Mouse (Mus musculus): ENCODE results near the gene Mob1b.
"Not testable (repeated sequence)": the region's sequence is repeated elsewhere in the genome, so short reads cannot be mapped to it uniquely, and the experiment has no call there.

The Mob1b gene

GRCm38 (mm10) chr5:88702041-88702440, 18.6 kb upstream of the Mob1b start:
- DNase-seq (ENCODE audit: low read depth, low spot score), result no peak

GRCm38 (mm10) chr5:88703551-88703950, 17.1 kb upstream of the Mob1b start:
- no peak for DNase-seq (ENCODE audit: low read depth, low spot score)

- peak; percentile 53 for DNase-seq (ENCODE audit: low read depth, low spot score)
Measured at GRCm38 (mm10) chr5:88711128-88711527, 9.5 kb upstream of the Mob1b start.

- DNase-seq (ENCODE audit: low read depth, low spot score), result peak; percentile 19
Measured at GRCm38 (mm10) chr5:88711618-88712224, 8.9 kb upstream of the Mob1b start.

GRCm38 (mm10) chr5:88712328-88712727, 8.3 kb upstream of the Mob1b start:
- no peak for DNase-seq (ENCODE audit: low read depth, low spot score)

GRCm38 (mm10) chr5:88716983-88717382, 3.7 kb upstream of the Mob1b start:
- no peak for DNase-seq (ENCODE audit: low read depth, low spot score)

GRCm38 (mm10) chr5:88721003-88721475, 384 bp downstream of the Mob1b start:
- no peak for DNase-seq (ENCODE audit: low read depth, low spot score)

GRCm38 (mm10) chr5:88721565-88722212, 1.0 kb downstream of the Mob1b start:
- DNase-seq (ENCODE audit: low read depth, low spot score), result no peak

- no peak for DNase-seq (ENCODE audit: low read depth, low spot score)
Measured at GRCm38 (mm10) chr5:88722213-88722600, 1.6 kb downstream of the Mob1b start.

GRCm38 (mm10) chr5:88724030-88724429, 3.4 kb downstream of the Mob1b start:
- no peak for DNase-seq (ENCODE audit: low read depth, low spot score)

- no peak for DNase-seq (ENCODE audit: low read depth, low spot score)
Measured at GRCm38 (mm10) chr5:88727593-88728144, 7.0 kb downstream of the Mob1b start.

- peak; percentile 40 for DNase-seq (ENCODE audit: low read depth, low spot score)
Measured at GRCm38 (mm10) chr5:88734786-88735185, 14.1 kb downstream of the Mob1b start.

- not testable (repeated sequence) for DNase-seq (ENCODE audit: low read depth, low spot score)
Measured at GRCm38 (mm10) chr5:88741065-88741464, 20.4 kb downstream of the Mob1b start.

GRCm38 (mm10) chr5:88747774-88748173, 27.1 kb downstream of the Mob1b start:
- no peak for DNase-seq (ENCODE audit: low read depth, low spot score)

GRCm38 (mm10) chr5:88753199-88753598, 32.5 kb downstream of the Mob1b start:
- no peak for DNase-seq (ENCODE audit: low read depth, low spot score)

- no peak for DNase-seq (ENCODE audit: low read depth, low spot score)
Measured at GRCm38 (mm10) chr5:88762611-88763010, 42.0 kb downstream of the Mob1b start.

GRCm38 (mm10) chr5:88764430-88764986, 43.9 kb downstream of the Mob1b start:
- no peak for DNase-seq (ENCODE audit: low read depth, low spot score)

GRCm38 (mm10) chr5:88764987-88765481, 44.4 kb downstream of the Mob1b start, which contains the start of gene Dck:
Gene Dck (plus strand): TSS chr5:88764996.
- peak; percentile 99 for DNase-seq (ENCODE audit: low read depth, low spot score)

GRCm38 (mm10) chr5:88765587-88765986, 44.9 kb downstream of the Mob1b start:
- no peak for DNase-seq (ENCODE audit: low read depth, low spot score)

- peak; percentile 22 for DNase-seq (ENCODE audit: low read depth, low spot score)
Measured at GRCm38 (mm10) chr5:88766121-88766520, 45.5 kb downstream of the Mob1b start.

GRCm38 (mm10) chr5:88766863-88767262, 46.2 kb downstream of the Mob1b start:
- no peak for DNase-seq (ENCODE audit: low read depth, low spot score)

- no peak for DNase-seq (ENCODE audit: low read depth, low spot score)
Measured at GRCm38 (mm10) chr5:88768201-88768600, 47.5 kb downstream of the Mob1b start.

Data from R1 (cell line).